Mouse (Mus musculus): ENCODE results near the gene Ube2d3.

DNA sequence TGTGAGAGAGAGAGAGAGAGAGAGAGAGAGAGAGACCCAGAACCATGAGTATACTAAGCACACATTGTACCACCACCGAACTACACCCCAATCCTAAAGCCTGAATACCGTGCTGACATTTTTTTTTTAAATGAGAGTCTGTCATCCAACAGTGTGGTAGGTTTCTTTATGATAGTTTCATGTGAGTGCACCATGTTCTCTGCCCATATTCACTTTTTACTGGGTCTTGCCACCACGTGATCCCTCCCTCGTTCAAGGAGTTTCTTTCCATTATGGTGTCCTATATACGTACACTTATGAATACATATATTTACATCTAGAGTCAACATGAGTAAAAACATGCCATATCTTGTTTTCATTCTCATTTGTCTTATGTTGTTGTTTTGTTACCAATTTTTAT lies 48.4 kb downstream of the Ube2d3 start:
- no peak for TF ChIP-seq CTCF (IDR thresholded peaks at IDR 0.05; ENCODE audit: insufficient read depth, low read length)
- no peak for TF ChIP-seq POLR2A (IDR thresholded peaks at IDR 0.05; ENCODE audit: borderline replicate concordance, extremely low read depth, low read depth, low read length)

Data from lung, adult 2 months (tissue).